Mouse (Mus musculus): ENCODE data around the gene Car2. TPM values are rescaled to one million over a fixed set of nuclear protein-coding genes. Genes with fewer than 3 reads are reported as not detected.
A peak's percentile ranks its signal among the peaks of the same experiment; 100 is the strongest.

Car2 gene
- total RNA-seq, 2 experiments from 2014 or later, result 5.9 to 7.9 TPM

DNA sequence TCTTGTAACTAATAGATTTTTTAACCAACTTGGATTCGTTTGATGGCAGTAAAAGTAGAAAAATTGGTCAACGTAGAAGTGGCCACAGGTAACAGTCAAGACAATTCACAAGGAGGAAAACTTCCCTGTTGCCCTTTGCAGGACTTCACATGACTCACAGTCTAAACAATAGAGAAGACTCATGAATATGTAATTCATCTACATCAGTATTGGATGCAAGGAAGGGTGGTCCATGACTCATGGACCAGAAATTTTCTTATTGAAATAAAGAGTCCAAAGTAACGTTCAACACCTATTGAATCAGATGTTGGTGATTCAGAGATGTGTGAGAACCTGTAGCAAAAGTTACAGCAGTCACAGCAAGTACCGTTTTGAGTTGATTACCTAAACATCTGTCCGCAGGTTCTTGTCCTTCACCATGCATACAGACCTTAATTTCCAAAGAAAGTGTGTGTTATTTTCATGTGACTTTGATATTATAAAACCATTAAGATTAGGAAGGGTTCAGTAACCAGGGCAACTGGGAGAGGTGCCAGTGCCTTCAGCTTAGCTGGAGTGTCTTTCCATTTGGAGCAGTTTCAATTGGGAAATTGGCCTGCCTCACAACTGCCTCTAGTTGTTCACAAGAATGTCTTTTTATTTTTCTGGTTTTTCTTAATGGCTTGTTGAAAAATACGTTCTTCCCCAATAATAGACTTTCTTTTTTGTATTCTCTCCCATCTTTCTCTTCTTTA, 62.2 kb downstream of the Car2 start:
- DNase-seq, result peak; percentile 13 to 16

DNA sequence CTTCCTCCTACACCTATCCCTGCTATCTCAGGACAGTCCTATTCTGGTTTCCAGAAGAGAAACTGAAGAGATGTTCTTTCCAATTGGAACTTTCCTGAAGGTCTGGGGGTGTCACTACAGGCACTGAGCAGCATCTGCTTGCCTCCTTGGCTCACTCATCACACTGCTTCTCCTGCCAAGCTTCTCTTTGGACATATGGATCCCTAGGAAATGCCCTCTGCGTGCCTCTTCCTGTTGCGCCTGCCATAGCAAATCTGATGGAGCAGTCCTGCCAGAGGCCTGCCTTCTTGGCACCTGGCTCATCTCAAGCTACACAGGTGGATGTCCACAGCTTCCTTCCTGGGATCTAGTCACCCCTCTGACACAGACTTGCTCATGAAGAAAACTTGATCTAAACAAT, 64.0 kb downstream of the Car2 start:
- DNase-seq, result no peak

Other genes with a start within 250 kb of the Car2 start
- 1 to 10 TPM in 1 of 2 experiments, under 1 TPM in 1; 0.67 to 2.3 TPM for gene Car13, start 244.5 kb upstream of the Car2 start, total RNA-seq (2021)
- not detected for gene Car1, start 77.9 kb upstream of the Car2 start, total RNA-seq (2021)
- 100 to 1,000 TPM in 1 of 2 experiments, 10 to 100 TPM in 1; 55.7 to 255 TPM for gene Car3, start 22.8 kb upstream of the Car2 start, total RNA-seq (2021)

All from heart, adult 18-20 months (tissue).